Mouse (Mus musculus): ENCODE results near the gene Gm10974.

DNA sequence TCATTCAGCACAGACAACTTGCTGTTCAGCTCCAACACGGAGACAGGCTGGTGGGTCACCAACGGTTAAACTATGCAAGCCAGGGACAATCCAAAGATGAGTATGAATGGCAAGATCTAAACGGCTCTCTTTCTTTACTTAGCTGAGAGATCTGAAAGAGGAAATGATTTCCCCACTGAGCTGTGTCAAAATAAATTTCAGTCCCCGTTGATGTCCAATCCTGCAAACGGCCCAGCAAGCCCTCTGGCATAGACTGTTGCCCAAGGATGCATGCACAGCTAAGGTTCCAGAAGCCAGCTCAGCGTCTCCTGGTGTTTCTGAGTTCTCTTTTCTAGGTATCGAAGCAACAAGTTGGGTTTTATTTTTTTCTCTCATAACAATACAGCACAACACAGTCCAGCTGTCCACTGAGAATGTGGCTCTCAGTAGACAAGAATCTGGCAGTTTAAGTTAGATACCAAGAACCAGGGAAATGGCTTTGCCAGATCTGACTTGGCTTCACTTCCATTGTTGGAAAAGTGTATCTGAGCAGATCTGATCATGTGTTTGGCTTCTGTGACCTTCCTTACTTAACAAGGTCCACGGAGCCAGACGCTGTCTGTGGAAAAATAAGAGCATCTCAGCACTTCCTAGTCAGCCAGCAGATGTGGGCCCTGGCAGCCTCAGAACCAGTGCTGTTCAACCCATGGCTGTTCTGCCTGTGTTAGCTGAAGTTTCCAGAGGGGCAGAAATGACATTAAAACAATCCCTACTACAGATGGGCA is 42.3 kb upstream of the Gm10974 start:
- TF ChIP-seq POLR2A (IDR thresholded peaks at IDR 0.05; ENCODE audit: extremely low read depth, insufficient read depth, low read length) (no peak), CTCF (IDR thresholded peaks at IDR 0.05; ENCODE audit: low read depth, low read length) (no peak)
